Mouse (Mus musculus) forebrain, embryonic 12.5 days (tissue): Measurements from ENCODE around the gene Fndc1. TPM values are rescaled to one million over a fixed set of nuclear protein-coding genes. Genes with fewer than 3 reads are reported as not detected.
A peak's percentile ranks its signal among the peaks of the same experiment; 100 is the strongest.

Experiments
- ATAC-seq: fragments of 200-750 bp; cut with Nextera tagmentation; 2 replicates; pipeline ENCODE4 v1.8.0; 2017; ENCODE audit warnings: moderate TSS enrichment; ENCODE audit not compliant: low FRiP score
- H3K27ac ChIP-seq: fragments of 300-500 bp; sonication (generic); 2 replicates; pipeline ENCODE4 v1.5.1; 2016; ENCODE audit warnings: mild to moderate bottlenecking
- H3K27me3 ChIP-seq: fragments of 300-500 bp; sonication (generic); 2 replicates; pipeline ENCODE4 v1.6.1; 2016; ENCODE audit warnings: mild to moderate bottlenecking
- H3K36me3 ChIP-seq: fragments of 300-500 bp; sonication (generic); replicated peaks from 2 replicates; pipeline ENCODE4 v1.6.1; 2016; ENCODE audit warnings: mild to moderate bottlenecking
- H3K4me1 ChIP-seq: fragments of 300-500 bp; sonication (generic); 2 replicates; pipeline ENCODE4 v1.6.1; 2016
- H3K4me2 ChIP-seq: fragments of 300-500 bp; sonication (generic); 2 replicates; pipeline ENCODE4 v1.6.1; 2016; ENCODE audit warnings: mild to moderate bottlenecking, moderate library complexity
- H3K4me3 ChIP-seq: fragments of 300-500 bp; sonication (generic); replicated peaks from 2 replicates; pipeline ENCODE4 v1.5.1; 2016; ENCODE audit warnings: mild to moderate bottlenecking
- H3K9ac ChIP-seq: fragments of 300-500 bp; sonication (generic); 2 replicates; pipeline ENCODE4 v1.6.1; 2016; ENCODE audit warnings: mild to moderate bottlenecking
- H3K9me3 ChIP-seq: fragments of 300-500 bp; sonication (generic); 2 replicates; pipeline ENCODE4 v1.6.1; 2016
- WGBS: fragments of 180-500 bp; shearing (Covaris S2); methylation state at CpG from one replicate; pipeline ENCODE4 v1.1.7; 2016; 5-methylcytosine and 5-hydroxymethylcytosine counted together
- polyA plus RNA-seq: library from polyadenylated mRNA; unstranded; fragments of >200 nt; fragmentation: Nextera tagmentation; extraction: Ambion mirVana; gene quantifications from 2 replicates; pipeline ENCODE4 v1.2.1, GENCODE M21; 2016

The Fndc1 gene
- polyA plus RNA-seq, 1 experiment from 2014 or later = 0.79 TPM

DNA sequence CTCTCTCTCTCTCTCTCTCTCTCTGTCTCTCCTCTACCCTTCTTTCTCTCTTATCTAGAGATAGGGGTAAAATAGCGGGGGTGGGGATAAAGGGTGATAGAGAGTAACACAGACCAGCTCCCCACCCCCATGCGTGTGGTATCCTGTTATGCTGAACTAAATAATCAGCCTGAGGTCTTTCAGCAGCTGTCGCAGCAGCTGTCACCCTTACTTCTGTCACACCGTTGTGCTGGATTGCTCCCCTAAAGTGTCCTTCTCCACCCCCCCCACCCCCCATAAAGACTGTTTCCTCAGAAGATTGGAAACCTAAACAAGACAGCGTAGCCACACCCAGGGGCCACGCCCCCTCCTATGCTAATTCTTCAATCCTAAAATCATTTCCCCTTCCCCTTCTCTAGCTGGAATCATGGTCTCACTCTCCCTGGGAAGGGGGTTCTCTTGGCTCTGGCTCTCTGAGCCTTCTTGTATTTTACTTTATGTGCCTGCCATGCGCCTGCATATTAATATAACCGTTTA, 33.8 kb upstream of the Fndc1 start:
- WGBS = 73% methylated on average over 8 of the region's 8 CpGs
- Histone ChIP-seq H3K36me3 (no peaks in the 10 kb centered on the region), H3K4me1 (peaks cover 7% of the 10 kb centered on the region), H3K9ac (no peak overlapping the region), H3K4me3 (no peak overlapping the region), H3K27me3 (no peaks in the 10 kb centered on the region), H3K27ac (no peak overlapping the region), H3K4me2 (no peak overlapping the region), H3K9me3 (no peaks in the 10 kb centered on the region)
- no peak for ATAC-seq

DNA sequence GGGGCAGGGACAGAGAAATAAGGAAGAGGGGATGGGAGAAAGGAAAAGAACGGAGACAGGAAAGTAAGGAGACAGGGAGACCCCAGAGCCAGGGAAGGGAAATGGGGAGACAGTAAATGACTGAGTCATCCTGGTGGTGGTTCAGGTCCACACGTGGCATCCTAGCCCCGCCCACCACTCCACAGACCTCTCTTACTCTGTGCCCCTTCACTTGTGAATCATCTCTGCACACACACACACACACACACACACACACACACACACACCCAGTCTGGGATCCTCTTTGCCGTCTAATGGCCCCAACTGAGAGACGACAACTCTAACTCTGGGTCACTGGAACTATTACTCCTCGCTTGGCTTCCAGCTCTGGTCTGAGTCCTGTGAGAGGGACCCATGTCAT, 30.6 kb upstream of the Fndc1 start:
- Histone ChIP-seq H3K4me3 (no peak overlapping the region), H3K9me3 (no peaks in the 10 kb centered on the region), H3K27me3 (no peaks in the 10 kb centered on the region), H3K9ac (no peak overlapping the region), H3K4me2 (no peak overlapping the region), H3K4me1 (peaks cover 7% of the 10 kb centered on the region), H3K36me3 (no peaks in the 10 kb centered on the region), H3K27ac (no peak overlapping the region)
- 82% methylated on average over 6 of the region's 6 CpGs for WGBS
- no peak for ATAC-seq

DNA sequence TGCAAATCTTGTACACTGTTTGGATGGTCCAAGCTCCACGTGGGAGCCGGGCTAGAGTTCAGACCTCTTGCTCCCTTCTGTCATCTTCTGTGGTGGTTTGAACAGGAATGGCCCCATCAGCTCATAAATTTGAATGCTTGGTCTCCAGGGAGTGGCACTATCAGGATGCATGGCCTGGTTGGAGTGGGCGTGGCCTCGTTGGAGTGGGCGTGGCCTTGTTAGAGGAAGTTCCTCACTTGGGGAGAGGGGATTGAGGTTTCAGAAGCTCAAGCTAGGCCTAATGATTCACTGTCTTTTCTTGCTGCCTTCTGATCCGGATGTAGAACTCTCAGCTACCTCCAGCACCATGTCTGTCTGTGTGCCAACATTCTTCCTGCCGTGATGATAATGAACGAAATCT, 28.7 kb upstream of the Fndc1 start:
- Histone ChIP-seq H3K27ac (no peak overlapping the region), H3K9me3 (no peaks in the 10 kb centered on the region), H3K4me3 (no peak overlapping the region), H3K4me1 (peaks cover 7% of the 10 kb centered on the region), H3K27me3 (no peaks in the 10 kb centered on the region), H3K36me3 (no peaks in the 10 kb centered on the region), H3K4me2 (no peak overlapping the region), H3K9ac (no peak overlapping the region)
- no peak for ATAC-seq
- WGBS = 88% methylated on average over 8 of the region's 8 CpGs

DNA sequence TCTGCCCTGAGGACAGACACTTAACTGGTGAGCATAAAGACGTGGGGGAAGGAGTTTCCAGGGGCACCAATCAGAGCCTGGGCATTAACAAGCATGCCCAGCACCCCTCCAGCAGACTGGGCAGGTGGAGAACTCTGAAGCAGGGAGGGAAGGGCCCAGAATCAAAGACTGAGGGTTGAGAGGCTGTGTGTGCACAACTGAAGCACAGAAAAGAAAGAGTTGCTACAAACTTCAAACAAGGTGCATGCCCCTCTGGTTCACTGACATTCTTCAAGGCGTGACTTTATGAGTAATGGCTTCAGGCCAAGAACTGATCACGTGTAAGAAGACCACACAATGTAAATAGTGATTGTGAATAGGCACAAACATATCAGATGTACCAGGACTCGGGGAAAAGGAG, 24.9 kb upstream of the Fndc1 start:
- no peaks in the 10 kb centered on the region for H3K27me3 ChIP-seq
- H3K36me3 ChIP-seq = no peaks in the 10 kb centered on the region
- no peaks in the 10 kb centered on the region for H3K9me3 ChIP-seq
- H3K27ac ChIP-seq = no peak overlapping the region
- H3K4me2 ChIP-seq = no peak overlapping the region
- no peak overlapping the region for H3K4me3 ChIP-seq
- H3K9ac ChIP-seq = no peak overlapping the region
- 51% methylated on average over 4 of the region's 4 CpGs for WGBS
- H3K4me1 ChIP-seq = peaks cover 5% of the 10 kb centered on the region; the same call in 1 of the 2 replicates
- ATAC-seq = no peak

DNA sequence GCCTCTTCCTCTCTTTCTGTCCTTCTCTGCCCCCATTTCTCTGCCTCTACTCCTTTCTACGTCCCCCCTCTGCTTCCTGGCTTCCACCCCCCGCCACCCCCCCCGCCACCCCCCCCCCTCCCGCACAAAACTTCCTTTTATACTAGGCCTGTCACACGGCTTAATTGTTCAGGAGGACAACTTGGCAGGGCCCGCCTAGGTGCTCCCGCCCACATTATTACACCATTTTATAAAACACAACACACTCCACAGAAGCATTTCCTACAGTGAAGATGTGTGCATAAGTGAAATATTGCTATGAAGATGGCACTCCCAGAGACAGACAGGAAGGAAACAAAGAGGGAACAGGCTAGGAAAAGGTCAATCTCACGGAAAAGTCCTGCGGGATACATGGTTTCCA, 24.4 kb upstream of the Fndc1 start:
- no peak overlapping the region for H3K4me2 ChIP-seq
- no peaks in the 10 kb centered on the region for H3K9me3 ChIP-seq
- WGBS = 81% methylated on average over 5 of the region's 9 CpGs
- no peak for ATAC-seq
- H3K9ac ChIP-seq = no peak overlapping the region
- H3K4me1 ChIP-seq = peaks cover 5% of the 10 kb centered on the region; the same call in 1 of the 2 replicates
- no peak overlapping the region for H3K4me3 ChIP-seq
- H3K27ac ChIP-seq = no peak overlapping the region
- no peaks in the 10 kb centered on the region for H3K36me3 ChIP-seq
- no peaks in the 10 kb centered on the region for H3K27me3 ChIP-seq

DNA sequence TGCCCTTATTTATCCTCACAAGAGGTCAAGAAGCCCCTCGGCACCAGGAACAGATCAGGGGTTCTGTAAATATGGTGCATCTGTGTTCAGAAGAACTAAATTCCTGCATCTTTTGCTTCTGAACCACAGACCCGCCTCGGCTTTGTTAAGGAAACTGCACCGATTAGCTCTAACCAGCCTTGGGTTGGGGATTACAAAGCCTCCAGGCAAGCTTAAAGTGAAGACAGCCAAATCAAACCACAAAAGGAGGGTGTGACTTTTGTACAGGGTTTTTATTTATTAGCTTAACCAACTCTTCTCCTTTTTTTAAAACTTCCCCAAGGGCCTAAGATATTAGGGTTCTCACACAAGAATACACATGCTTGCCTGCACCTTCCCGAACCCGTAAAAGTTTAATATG, 23.1 kb upstream of the Fndc1 start:
- H3K27me3 ChIP-seq = no peaks in the 10 kb centered on the region
- H3K9me3 ChIP-seq = no peaks in the 10 kb centered on the region
- no peak overlapping the region for H3K4me3 ChIP-seq
- peaks cover 5% of the 10 kb centered on the region; the same call in 1 of the 2 replicates for H3K4me1 ChIP-seq
- H3K4me2 ChIP-seq = no peak overlapping the region
- 67% methylated on average over 6 of the region's 6 CpGs for WGBS
- ATAC-seq = no peak
- H3K36me3 ChIP-seq = no peaks in the 10 kb centered on the region
- no peak overlapping the region for H3K27ac ChIP-seq
- no peak overlapping the region for H3K9ac ChIP-seq

DNA sequence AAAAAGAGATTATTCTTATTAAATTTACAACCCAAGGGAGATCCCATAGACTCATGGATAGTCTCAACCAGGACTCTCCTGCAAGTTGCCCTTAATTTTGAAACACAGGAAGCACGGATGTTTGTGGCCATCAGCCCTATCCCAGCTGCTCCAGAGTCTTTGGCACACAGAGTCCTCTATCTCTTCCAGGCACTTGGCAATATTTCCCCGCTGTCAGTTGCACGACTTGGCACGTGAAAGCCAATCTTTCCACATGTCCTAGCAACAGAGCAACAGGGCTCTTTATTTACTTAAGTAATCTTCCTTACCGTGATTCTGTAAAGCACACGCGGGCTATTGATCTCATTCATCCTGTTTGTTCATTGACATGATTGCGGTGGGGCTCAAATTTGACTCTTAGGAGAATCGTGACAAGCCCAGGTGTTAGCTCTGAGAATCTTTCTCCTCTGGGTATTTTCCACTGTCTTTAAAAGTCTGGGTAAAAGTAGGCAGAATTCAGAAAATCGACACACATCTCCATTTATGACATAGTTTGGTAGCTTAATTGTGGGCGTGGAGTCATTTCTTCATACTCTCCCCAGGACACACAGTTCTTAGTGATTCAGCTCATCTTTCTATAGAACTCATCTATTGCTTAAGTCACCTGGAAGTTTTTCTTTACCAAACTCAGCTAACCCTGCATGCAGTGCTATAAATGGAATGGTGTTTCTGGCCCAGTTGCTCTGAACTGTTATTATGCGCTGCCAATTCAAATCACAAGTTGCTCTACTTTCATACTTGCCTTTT, 13.6 kb upstream of the Fndc1 start:
- no peak for ATAC-seq
- H3K27me3 ChIP-seq = no peaks in the 10 kb centered on the region
- H3K4me1 ChIP-seq = no peaks in the 10 kb centered on the region
- H3K9me3 ChIP-seq = no peaks in the 10 kb centered on the region
- no peak overlapping the region for H3K9ac ChIP-seq
- H3K36me3 ChIP-seq = no peaks in the 10 kb centered on the region
- H3K4me2 ChIP-seq = no peak overlapping the region
- H3K27ac ChIP-seq = no peak overlapping the region
- no peak overlapping the region for H3K4me3 ChIP-seq
- WGBS = 87% methylated on average over 12 of the region's 12 CpGs

DNA sequence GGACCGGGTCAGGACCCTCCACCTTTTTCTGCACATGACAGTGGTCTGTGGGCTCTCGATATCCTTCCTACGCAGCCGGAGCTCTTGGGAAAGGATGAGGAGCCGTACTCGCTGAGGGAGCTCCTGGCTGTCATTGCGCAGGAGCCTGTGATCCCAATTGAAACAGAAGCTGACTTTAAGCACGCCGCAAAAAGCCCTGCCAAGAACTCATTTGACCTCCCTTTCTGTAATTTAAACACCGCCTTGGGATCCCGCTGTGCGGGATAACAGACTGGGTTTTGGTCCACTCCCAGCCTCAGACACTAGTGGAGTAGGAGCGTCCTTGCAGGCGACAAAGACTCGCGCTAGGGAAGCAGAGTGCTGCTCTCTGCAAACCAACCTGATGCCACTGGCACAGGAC, 484 bp upstream of the Fndc1 start:
- H3K4me2 ChIP-seq = peak overlapping the region; percentile 99
- 9% methylated on average over 16 of the region's 16 CpGs for WGBS

DNA sequence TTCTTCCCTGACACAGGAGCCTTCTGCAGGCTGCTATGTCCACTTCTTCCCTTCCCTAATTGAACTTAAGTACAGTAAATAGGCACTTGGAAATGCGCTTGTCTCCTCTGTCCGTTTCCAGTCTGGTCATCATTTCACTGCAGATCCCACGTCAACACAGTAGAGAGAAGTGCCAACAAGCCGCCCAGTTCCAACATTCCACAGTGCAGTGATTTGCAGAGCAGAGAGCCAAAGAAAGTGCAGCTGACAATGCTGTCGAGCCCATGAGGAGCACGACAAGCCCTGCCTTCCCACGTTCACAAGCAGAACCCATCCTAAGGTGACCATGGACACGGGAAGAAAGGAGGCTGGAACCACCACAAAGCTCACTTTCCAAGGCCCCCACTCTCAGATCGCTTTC, 1.7 kb downstream of the Fndc1 start:
- Histone ChIP-seq H3K9ac (no peak overlapping the region), H3K4me3 (no peak overlapping the region), H3K4me1 (peaks cover 8% of the 10 kb centered on the region; the same call in 1 of the 2 replicates), H3K4me2 (no peak overlapping the region), H3K27me3 (peaks cover 48% of the 10 kb centered on the region), H3K9me3 (no peaks in the 10 kb centered on the region), H3K36me3 (no peaks in the 10 kb centered on the region), H3K27ac (no peak overlapping the region)
- no peak for ATAC-seq
- WGBS = 69% methylated on average over 9 of the region's 9 CpGs

More for the DNA sequence above, 484 bp upstream of the Fndc1 start:
- peak overlapping the region; percentile 55 for H3K9ac ChIP-seq
- no peak for ATAC-seq
- peaks cover 8% of the 10 kb centered on the region; the same call in 1 of the 2 replicates for H3K4me1 ChIP-seq
- H3K27me3 ChIP-seq = peaks cover 48% of the 10 kb centered on the region
- H3K4me3 ChIP-seq = peak overlapping the region; percentile 53
- no peaks in the 10 kb centered on the region for H3K9me3 ChIP-seq
- no peaks in the 10 kb centered on the region for H3K36me3 ChIP-seq
- H3K27ac ChIP-seq = no peak overlapping the region

DNA sequence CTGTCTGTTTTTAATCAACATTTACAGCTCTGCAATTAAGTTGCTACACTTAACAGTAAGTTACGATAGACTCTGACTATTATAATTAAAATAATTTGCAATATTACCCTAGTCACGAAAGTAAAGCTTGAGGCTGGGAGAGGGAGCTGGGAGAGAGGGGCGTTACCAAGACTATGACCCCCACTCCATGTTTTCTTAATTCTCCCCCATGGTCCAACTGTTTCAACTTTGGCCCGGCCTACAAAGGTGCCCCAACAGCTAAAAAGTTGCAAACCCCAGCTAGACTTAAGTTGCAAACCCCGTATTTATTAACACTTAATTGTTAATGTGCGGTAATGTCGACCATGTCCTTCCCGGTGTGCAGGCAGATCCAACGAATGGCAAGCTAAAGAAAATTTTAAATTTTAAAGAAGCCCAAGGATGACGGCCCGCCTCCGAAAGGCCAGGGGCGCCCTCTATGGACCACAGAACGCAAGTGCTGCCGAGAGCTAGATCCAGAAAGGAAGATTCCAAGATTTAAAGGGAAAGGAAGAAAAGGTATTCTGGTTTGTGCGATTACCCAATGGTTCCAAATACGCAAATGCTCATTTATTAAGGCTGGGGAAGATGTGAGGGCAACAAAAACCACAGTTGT, 5.4 kb downstream of the Fndc1 start:
- H3K27ac ChIP-seq = no peak overlapping the region
- ATAC-seq = no peak
- WGBS = 32% methylated on average over 17 of the region's 17 CpGs

DNA sequence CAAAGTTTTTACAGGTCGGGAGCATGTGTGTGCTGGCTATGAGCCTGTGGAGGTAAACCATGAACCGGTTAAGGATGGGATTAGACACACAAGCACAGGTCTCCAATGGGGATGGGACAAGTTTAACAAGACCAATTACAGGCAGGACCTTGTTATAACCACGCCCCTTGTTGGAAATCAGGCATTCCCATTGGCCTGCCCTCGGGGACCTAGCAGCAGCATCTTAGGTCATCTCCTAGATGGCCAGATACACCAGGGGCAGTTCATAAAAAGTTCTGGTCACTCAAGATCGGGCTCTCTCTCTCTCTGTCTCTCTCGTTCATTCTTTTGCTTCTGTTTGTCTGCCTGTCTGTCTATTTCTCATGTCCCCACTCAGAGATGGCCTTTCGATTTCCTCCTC, 6.9 kb downstream of the Fndc1 start:
- H3K4me1 ChIP-seq = no peaks in the 10 kb centered on the region
- no peak overlapping the region for H3K9ac ChIP-seq
- no peaks in the 10 kb centered on the region for H3K36me3 ChIP-seq
- 87% methylated on average over 7 of the region's 7 CpGs for WGBS
- no peaks in the 10 kb centered on the region for H3K9me3 ChIP-seq
- no peak for ATAC-seq
- H3K27ac ChIP-seq = no peak overlapping the region
- H3K27me3 ChIP-seq = peaks cover 5% of the 10 kb centered on the region; the same call in 1 of the 2 replicates
- no peak overlapping the region for H3K4me2 ChIP-seq
- no peak overlapping the region for H3K4me3 ChIP-seq

More for the DNA sequence above, 5.4 kb downstream of the Fndc1 start:
- Histone ChIP-seq H3K27me3 (peaks cover 20% of the 10 kb centered on the region), H3K9ac (no peak overlapping the region), H3K36me3 (no peaks in the 10 kb centered on the region), H3K4me1 (peaks cover under 1% of the 10 kb centered on the region; the same call in 1 of the 2 replicates), H3K4me2 (no peak overlapping the region), H3K9me3 (no peaks in the 10 kb centered on the region), H3K4me3 (no peak overlapping the region)

DNA sequence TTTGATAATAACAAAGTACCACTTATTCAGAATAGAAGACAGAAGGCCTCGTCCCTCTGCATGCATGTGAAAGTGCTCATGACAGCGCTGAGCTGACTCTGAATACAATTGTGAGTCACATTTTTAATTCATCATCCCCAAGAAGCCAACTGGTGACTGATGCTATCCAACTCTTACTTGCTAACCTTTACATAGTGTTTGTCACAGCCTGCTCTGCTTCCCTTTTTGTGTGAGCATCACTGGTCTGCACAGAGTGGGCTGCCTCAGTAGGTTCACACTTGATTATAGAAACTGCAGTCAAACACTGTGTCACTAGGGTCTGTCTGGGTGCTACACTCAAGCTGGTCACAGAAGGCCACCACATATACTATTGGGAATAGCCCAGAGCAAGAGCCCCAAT, 10.5 kb downstream of the Fndc1 start:
- H3K4me1 ChIP-seq = no peaks in the 10 kb centered on the region
- no peak overlapping the region for H3K27ac ChIP-seq
- no peaks in the 10 kb centered on the region for H3K9me3 ChIP-seq
- no peaks in the 10 kb centered on the region for H3K27me3 ChIP-seq
- ATAC-seq = no peak
- 72% methylated on average over 2 of the region's 2 CpGs for WGBS
- no peak overlapping the region for H3K4me3 ChIP-seq
- H3K36me3 ChIP-seq = no peaks in the 10 kb centered on the region
- H3K4me2 ChIP-seq = no peak overlapping the region
- no peak overlapping the region for H3K9ac ChIP-seq
